ENCODE assay signal across 23 mouse cellular contexts in genomic region chr12:111981831-111982230, GRCm38 (mm10). TPM values are rescaled to one million over a fixed set of nuclear protein-coding genes. Genes with fewer than 3 reads are reported as not detected.
"Had no signal": no experiment of that assay in that cellular context is flagged by ENCODE, and none has a peak within 500 bp of the region (broad histone marks: within the 10 kb centered on the region; RNA-seq: fewer than 3 reads in every experiment).

No protein-coding gene starts in this region.

- H3K4me1 ChIP-seq: liver, embryonic 15.5 days; neural tube, embryonic 12.5 days had no signal

- H3K4me3 ChIP-seq: liver, embryonic 15.5 days; lung, embryonic 15.5 days; megakaryocyte, embryonic 14.5 days; midbrain, embryonic 13.5 days; midbrain, embryonic 15.5 days; neural tube, embryonic 12.5 days had no signal

- H3K27ac ChIP-seq: liver, embryonic 15.5 days; lung, embryonic 15.5 days; macrophage; midbrain, embryonic 13.5 days; midbrain, embryonic 15.5 days; neural tube, embryonic 12.5 days had no signal

- ATAC-seq: liver, postnatal 0 days; lung, postnatal 0 days; midbrain, embryonic 13.5 days; midbrain, embryonic 15.5 days had no signal

- H3K36me3 ChIP-seq: liver, embryonic 15.5 days; lung, embryonic 15.5 days; midbrain, embryonic 13.5 days; midbrain, embryonic 15.5 days; neural tube, embryonic 12.5 days had no signal

- H3K4me2 ChIP-seq: liver, embryonic 15.5 days; lung, embryonic 15.5 days; midbrain, embryonic 11.5 days; midbrain, embryonic 13.5 days; midbrain, embryonic 15.5 days; neural tube, embryonic 12.5 days had no signal

- DNase-seq: liver, postnatal 0 days; lung, adult 2 months; lung, postnatal 14 days; lung, postnatal 36 days; right cerebral cortex, postnatal 14 days; thymus, adult 18-20 months; thymus, postnatal 14 days; thymus, postnatal 36 days had no signal

- H3K27me3 ChIP-seq: lung, embryonic 15.5 days; midbrain, embryonic 13.5 days; midbrain, embryonic 15.5 days; neural tube, embryonic 12.5 days had no signal

- H3K9me3 ChIP-seq: liver, embryonic 15.5 days; lung, embryonic 15.5 days; megakaryocyte, embryonic 14.5 days; midbrain, embryonic 13.5 days; midbrain, embryonic 15.5 days; neural tube, embryonic 12.5 days had no signal

- H3K9ac ChIP-seq: liver, embryonic 15.5 days; liver, postnatal 0 days; lung, embryonic 15.5 days; midbrain, embryonic 13.5 days; midbrain, embryonic 15.5 days; neural tube, embryonic 12.5 days had no signal

RNA-seq across cellular contexts. Expression of gene Rd3l, which starts 0.7 kb away (rescaled TPM):
- polyA plus RNA-seq: liver, embryonic 15.5 days; liver, postnatal 0 days; lung, adult 2 months; lung, embryonic 15.5 days; lung, postnatal 0 days; macrophage; midbrain, embryonic 11.5 days; midbrain, embryonic 13.5 days; midbrain, embryonic 15.5 days; midbrain, postnatal 0 days; neural tube, embryonic 12.5 days; neural tube, embryonic 14.5 days; spleen, adult 2 months; stomach, embryonic 14.5 days; stomach, embryonic 16.5 days; thymus, postnatal 0 days had no signal

RNA-seq across cellular contexts. Expression of gene Tdrd9, which starts 10.5 kb away (rescaled TPM):
- polyA plus RNA-seq: lung, embryonic 15.5 days; macrophage; spleen, adult 2 months had no signal
